Mouse (Mus musculus) inflammation-experienced regulatory T-cells, adult 16 weeks (primary cell): ENCODE results near the gene Lypd8. TPM values are rescaled to one million over a fixed set of nuclear protein-coding genes. Genes with fewer than 3 reads are reported as not detected.

Source experiments
- polyA plus RNA-seq: library from polyadenylated mRNA; unstranded; fragments of 100-300 nt; shearing (Covaris generic); gene quantifications from one replicate; pipeline ENCODE4 v1.2.1, GENCODE M21; 2017

The Lypd8 gene
- polyA plus RNA-seq: not detected

GRCm38 (mm10) chr11:58378763-58379278, at the start of gene Lypd8:
TSS of gene Lypd8 (plus strand) at chr11:58379043.

DNA sequence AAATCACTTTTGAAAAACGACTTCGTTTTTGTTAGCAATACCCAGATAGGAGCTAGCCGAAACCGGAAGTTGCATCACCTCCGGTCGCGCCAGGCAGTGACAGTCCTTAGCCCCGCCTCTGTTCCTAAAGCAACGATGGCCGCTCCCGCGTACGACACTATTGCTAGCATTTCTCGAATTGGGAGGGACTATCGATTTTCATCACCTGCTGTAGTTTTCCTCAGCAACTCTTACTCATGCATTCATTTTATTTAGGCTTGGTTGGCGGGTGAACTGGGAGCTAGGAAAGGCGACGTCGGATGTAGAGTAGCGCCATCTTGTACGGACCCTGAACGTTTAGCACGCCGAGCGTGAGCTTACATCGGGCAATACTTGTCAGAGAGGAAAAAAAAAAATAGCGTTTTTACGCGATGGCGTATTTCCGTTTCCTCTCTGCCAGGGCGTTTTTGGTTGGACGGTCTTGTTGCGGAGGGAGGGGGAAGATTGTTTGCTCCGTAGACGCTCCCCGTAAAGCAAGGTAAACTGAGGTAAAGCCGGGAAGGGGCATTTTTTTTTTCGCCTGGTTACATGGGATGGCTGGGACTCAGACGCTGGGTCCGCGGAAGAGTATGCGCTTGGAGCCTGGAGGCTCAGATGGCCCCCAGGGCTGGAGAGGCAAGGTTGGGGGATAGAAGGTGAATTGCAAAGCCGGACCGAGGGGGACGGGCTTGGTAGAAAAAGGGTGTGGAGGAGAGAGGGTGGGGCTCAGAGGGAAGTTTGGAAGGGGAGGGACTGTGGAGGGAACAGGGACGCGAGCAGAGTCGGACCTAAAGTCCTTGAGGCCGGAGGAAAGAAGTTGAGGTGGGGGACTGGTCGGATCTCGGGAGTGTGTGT, 48.3 kb upstream of the Lypd8 start, which contains the start of the genes Zfp672 and Sh3bp5l:
Gene Zfp672, minus strand, starts transcription at position 64 of the 873 bp plus-strand sequence.
Gene Sh3bp5l, plus strand, starts transcription at position 449 of the 873 bp plus-strand sequence.

GRCm38 (mm10) chr11:58420815-58421214, 42.0 kb downstream of the Lypd8 start, which contains the start of gene 1810065E05Rik:
TSS of gene 1810065E05Rik (plus strand) at chr11:58421111.

DNA sequence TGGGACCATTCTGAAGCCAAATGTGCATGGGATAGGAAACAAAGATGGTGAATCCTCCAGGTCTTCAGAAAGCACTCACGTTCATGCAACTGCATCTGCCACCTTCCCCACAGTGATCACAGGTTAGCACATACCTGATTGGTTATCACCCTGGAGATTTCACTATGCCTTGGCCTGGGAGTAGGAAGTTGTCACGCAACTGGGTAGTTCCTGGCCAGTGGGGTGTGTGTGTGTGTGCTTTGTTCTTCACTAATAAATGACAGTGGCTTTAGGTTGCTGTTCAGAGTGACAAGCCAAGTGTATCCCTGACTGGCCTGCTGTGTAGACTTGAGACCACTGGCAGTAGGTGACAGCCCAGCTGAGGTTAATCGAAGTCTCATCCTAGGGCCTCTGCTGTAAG, 53.4 kb downstream of the Lypd8 start, which contains the start of gene Gm12253:
Gene Gm12253, plus strand, starts transcription at position 301 of the 400 bp plus-strand sequence.

Other genes with a start within 250 kb of the Lypd8 start
- gene Gemin5, start 210.5 kb upstream of the Lypd8 start, polyA plus RNA-seq: 12.2 TPM
- 87.5 TPM for gene Mrpl22, start 207.4 kb upstream of the Lypd8 start, polyA plus RNA-seq
- gene Igtp, start 179.5 kb upstream of the Lypd8 start, polyA plus RNA-seq: 494 TPM
- 86.2 TPM for gene Irgm2, start 179.4 kb upstream of the Lypd8 start, polyA plus RNA-seq
- gene 4930438A08Rik, start 104.2 kb upstream of the Lypd8 start, polyA plus RNA-seq: not detected
- gene Zfp692, start 72.0 kb upstream of the Lypd8 start, polyA plus RNA-seq: 28.5 TPM
- 48.2 TPM for gene Zfp672, start 48.7 kb upstream of the Lypd8 start, polyA plus RNA-seq
- gene Sh3bp5l, start 48.3 kb upstream of the Lypd8 start, polyA plus RNA-seq: 30.7 TPM
- not detected for gene 1810065E05Rik, start 42.1 kb downstream of the Lypd8 start, polyA plus RNA-seq
- not detected for gene Gm12253, start 53.5 kb downstream of the Lypd8 start, polyA plus RNA-seq
- not detected for gene Lypd9, start 73.9 kb downstream of the Lypd8 start, polyA plus RNA-seq
- gene Olfr30, start 83.2 kb downstream of the Lypd8 start, polyA plus RNA-seq: not detected
- not detected for gene Olfr332, start 113.5 kb downstream of the Lypd8 start, polyA plus RNA-seq
- gene Olfr331, start 123.5 kb downstream of the Lypd8 start, polyA plus RNA-seq: not detected
- not detected for gene Olfr330, start 155.8 kb downstream of the Lypd8 start, polyA plus RNA-seq
- not detected for gene Olfr329-ps, start 167.4 kb downstream of the Lypd8 start, polyA plus RNA-seq
- gene Olfr328, start 176.6 kb downstream of the Lypd8 start, polyA plus RNA-seq: not detected
- 0.26 TPM for gene Olfr224, start 191.5 kb downstream of the Lypd8 start, polyA plus RNA-seq
- gene Olfr325, start 198.7 kb downstream of the Lypd8 start, polyA plus RNA-seq: not detected
- gene Olfr324, start 216.1 kb downstream of the Lypd8 start, polyA plus RNA-seq: not detected
- not detected for gene 2210407C18Rik, start 237.0 kb downstream of the Lypd8 start, polyA plus RNA-seq